Mouse (Mus musculus) skeletal muscle tissue, adult 2 months (tissue): ENCODE data around the gene Slc39a5.

Experiments used
- DNase-seq: peaks from one replicate; pipeline ENCODE4 v3.0.0-alpha.2; 2012; ENCODE audit warnings: low read depth, low spot score

Slc39a5 gene

GRCm38 (mm10) chr10:128376455-128377211, 24.4 kb downstream of the Slc39a5 start, which contains the start of gene Ankrd52:
Gene Ankrd52 (plus strand): TSS chr10:128377115.
- DNase-seq: peak; percentile 74

DNA sequence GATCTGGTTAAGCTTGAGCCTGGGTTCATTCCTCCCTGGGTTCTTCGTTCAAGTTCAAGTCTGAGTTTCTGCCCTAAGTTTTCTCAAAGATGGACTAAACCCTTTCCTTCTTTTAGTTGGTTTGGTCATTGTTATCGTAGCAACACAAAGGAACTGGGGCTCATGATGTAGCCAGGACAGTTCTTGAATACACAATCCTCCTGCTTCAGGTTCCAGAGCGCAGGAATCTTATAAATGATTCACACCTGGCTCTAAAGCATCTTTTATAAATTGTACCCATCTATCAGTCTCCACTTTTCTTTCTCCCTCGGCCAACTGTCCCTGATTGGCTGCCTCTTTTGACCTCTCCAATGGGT, 25.0 kb downstream of the Slc39a5 start:
- no peak for DNase-seq

- no peak for DNase-seq
Measured at GRCm38 (mm10) chr10:128374393-128374792, 26.6 kb downstream of the Slc39a5 start.

GRCm38 (mm10) chr10:128372989-128373748, 27.9 kb downstream of the Slc39a5 start:
- peak; percentile 92 for DNase-seq

DNA sequence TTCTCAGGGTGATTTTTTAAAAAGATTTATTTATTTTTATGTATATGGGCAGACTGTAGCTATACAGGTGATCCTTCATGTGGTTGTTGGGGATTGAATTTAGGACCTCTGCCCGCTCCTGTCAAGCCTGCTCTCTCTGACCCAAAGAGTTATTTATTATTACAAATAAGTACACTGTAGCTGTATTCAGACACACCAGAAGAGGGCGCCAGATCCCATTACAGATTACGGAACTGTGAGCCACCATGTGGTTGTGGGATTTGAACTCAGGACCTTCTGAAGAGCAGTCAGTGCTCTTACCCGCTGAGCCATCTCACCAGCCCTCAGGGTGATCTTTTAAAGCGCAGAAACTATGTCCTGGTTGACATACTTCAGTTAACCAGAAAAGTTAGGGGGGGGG, 28.9 kb downstream of the Slc39a5 start:
- no peak for DNase-seq

- peak; percentile 51 for DNase-seq
Measured at GRCm38 (mm10) chr10:128370601-128371000, 30.4 kb downstream of the Slc39a5 start.

- no peak for DNase-seq
Measured at GRCm38 (mm10) chr10:128370021-128370420, 31.0 kb downstream of the Slc39a5 start.

- no peak for DNase-seq
Measured at GRCm38 (mm10) chr10:128369599-128369998, 31.4 kb downstream of the Slc39a5 start.

- no peak for DNase-seq
Measured at GRCm38 (mm10) chr10:128369218-128369543, 31.8 kb downstream of the Slc39a5 start.

DNA sequence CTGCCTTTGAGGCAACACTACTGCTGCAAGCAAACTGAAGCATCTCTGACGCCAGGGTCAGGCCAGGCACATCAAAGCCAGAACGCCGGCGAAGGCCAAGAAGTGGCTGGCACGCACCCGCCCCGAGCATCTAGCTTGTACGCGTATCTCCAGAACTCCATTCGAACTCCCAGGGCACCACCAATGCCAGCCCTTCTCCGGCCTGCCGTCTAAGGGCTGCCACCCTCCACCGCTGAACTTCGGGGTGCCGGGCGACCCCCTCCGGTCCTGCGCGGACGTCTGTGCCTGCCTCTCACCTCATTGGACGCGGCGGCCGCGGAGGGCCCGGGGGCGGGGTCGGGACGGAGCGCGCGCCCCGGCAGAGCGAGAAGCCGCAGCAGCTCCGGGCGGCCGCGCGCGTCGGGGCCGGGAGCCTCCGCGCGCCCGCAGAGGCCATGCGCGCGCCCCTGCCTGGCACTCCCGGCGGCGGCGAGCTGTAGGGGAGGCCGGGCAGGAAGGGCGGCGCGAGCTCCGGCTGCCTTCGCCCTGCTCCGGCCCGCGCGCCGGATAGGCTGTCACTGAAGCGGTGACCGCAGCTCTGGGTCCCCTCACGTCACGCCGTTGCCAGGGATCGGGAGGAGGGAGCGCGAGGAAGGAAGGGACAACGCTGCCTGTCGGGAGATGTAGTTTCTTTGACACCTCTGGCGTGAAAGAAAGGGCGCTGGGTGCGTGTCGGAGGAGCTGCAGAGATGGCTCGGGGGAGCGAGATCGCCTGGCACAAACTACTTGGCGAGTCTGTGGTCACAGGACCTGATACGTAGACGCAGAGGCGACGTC, 32.4 kb downstream of the Slc39a5 start, which contains the start of gene Coq10a:
Gene Coq10a, minus strand, starts transcription at position 596 of the 816 bp plus-strand sequence.
- DNase-seq: peak; percentile 97

DNA sequence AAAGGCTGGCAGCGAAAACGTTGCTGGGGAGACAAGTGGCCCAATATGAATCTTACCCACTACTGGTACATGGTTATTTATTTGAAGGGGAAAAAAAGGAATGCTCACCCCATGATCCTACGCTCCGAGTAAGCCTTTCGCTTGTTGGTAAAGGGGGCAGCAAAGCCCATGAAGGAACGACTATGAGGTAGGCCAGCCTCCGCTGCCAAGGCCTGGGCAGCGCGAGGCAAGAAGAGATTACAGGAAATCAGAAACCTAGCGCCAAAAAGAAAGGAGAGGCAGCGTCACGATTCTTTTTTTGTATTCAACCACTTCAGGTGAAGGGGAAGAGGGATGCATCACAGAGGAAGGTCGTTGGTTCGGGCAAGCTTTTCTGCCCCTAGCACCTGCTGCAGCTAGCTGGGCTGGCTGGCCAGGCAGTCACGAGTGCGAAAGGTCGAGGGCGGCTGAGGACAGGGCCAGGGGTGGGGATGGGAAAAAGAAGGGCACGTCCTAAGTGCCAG, 33.1 kb downstream of the Slc39a5 start:
- DNase-seq: peak; percentile 92

- no peak for DNase-seq
Measured at GRCm38 (mm10) chr10:128362568-128362967, 38.5 kb downstream of the Slc39a5 start.

GRCm38 (mm10) chr10:128361836-128362235, 39.2 kb downstream of the Slc39a5 start:
- no peak for DNase-seq

DNA sequence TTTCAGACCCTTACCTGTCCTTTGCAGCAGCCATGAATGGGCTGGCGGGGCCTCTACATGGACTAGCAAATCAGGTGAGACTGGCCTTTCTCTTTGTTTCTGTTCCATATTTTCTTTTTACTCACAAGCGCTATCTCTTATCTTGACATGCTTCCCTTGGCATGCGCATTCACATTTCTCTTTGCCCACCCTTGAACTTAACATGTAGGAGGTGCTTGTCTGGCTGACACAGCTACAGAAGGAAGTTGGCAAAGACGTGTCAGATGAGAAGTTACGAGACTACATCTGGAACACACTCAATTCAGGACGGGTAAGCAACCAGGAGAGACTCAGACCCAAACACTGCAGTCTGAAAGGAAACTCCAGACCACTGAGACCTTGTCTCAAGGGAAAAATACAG, 41.8 kb downstream of the Slc39a5 start:
- no peak for DNase-seq

- DNase-seq: no peak
Measured at GRCm38 (mm10) chr10:128358796-128359195, 42.2 kb downstream of the Slc39a5 start.

DNA sequence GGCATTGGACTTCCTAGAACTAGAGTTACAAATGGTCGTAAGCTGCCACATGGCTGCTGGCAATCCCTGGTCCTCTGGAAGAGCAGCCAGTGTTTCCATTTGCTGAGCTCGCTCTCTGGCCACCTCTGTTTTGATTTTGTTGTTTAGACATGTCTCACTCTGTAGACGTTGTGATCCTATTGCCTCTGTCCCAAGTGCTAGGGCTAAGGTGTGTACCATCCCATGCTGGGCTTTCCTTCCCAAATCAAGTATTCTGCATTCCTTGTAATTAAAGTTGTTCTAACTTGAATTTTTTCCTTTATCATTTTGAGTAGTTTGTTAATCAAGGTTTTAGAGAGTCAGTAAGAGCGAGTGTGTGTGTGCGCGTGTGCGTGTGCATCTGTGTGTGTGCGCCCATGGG, 53.5 kb downstream of the Slc39a5 start:
- no peak for DNase-seq
